Mouse (Mus musculus) heart, postnatal 4 days (tissue): ENCODE measurements around the gene Gm6176. TPM values are rescaled to one million over a fixed set of nuclear protein-coding genes. Genes with fewer than 3 reads are reported as not detected.
"Not testable (repeated sequence)": the region's sequence is repeated elsewhere in the genome, so short reads cannot be mapped to it uniquely, and the experiment has no call there.

Source experiments
- DNase-seq: peaks from one replicate; pipeline ENCODE4 v3.0.0; 2021
- total RNA-seq, 2 experiments: library from RNA; stranded (reverse); gene quantifications; 2 replicates each; pipeline ENCODE4 v1.2.3; 2021

Gm6176 gene
- total RNA-seq: not detected

DNA sequence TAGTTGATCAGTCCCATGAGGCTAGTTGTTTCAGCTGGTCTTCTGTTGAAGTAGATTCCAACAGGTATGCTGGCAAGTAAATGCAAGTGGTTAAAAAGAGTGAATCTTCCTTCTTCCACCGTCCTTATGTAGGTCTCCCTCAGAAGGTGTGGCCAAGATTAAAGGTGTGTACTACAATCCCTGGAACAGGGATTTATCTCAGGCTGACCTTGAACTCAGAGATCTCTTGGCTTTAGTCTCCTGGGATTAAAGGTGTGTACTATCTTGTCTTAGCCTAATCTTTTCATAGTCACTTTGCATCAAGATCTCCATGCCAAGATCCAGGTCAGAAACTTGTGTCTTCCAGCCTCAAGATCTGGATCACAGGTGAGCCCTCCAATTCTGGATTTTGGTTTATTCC is at the start of gene Gm6176:
Gene Gm6176 (minus strand): TSS at position 101 of the 400 bp plus-strand sequence.
- DNase-seq: not testable (repeated sequence)

DNA sequence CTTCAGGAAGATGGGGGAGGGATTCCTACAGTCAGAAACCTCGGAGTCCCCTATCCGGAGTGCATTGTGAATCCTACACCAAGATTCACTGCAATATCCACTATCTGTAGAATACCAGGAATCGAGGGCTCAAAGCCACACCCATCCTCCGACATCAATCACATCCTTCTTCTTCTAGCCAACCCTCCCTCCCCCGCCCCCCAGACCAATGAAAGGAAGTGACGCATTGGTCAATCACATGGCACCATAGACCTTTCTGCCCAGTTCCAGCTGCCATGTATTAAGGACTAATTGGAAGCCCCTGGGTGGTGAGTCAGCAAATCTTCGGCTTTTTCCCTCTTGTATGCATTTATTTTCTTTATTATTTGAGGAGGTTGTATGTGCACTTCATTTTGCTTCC is 12.7 kb upstream of the Gm6176 start, which contains the start of gene Vmn1r139:
Gene Vmn1r139 (plus strand): TSS at position 301 of the 400 bp plus-strand sequence.
- DNase-seq: not testable (repeated sequence)

DNA sequence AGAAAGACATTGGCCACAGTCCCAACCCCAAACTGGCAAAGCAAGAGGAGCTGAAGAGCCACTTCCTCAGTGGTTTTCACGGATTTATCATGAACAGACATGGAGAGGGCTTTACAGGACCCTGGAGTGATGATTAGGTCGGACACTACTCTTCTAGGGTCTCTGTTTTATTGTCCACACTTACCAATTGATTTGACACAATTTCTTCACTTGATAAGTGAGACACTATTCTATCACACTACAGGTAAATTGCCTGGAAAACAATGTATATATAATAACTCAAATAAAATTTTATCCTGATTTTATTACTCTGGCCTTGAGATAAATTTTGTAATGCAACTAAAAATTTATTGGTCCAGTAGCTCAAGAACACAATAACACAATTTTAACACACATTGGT is 27.3 kb downstream of the Gm6176 start, which contains the start of gene Vmn1r138:
Gene Vmn1r138 (minus strand): TSS at position 101 of the 400 bp plus-strand sequence.
- not testable (repeated sequence) for DNase-seq

Other genes starting within 250 kb of the Gm6176 start
- gene Vmn1r135, start 224.0 kb downstream of the Gm6176 start, total RNA-seq: not detected
- gene Gm5725, start 212.0 kb downstream of the Gm6176 start, total RNA-seq: not detected
- not detected for gene Gm5891, start 135.0 kb downstream of the Gm6176 start, total RNA-seq
- not detected for gene Vmn1r137, start 61.7 kb downstream of the Gm6176 start, total RNA-seq
- not detected for gene Vmn1r138, start 27.4 kb downstream of the Gm6176 start, total RNA-seq
- gene Vmn1r139, start 12.8 kb upstream of the Gm6176 start, total RNA-seq: not detected
- gene Gm16451, start 61.9 kb upstream of the Gm6176 start, total RNA-seq: not detected
- not detected for gene Gm10666, start 78.4 kb upstream of the Gm6176 start, total RNA-seq
- not detected for gene Vmn1r142, start 107.7 kb upstream of the Gm6176 start, total RNA-seq
- not detected for gene Vmn1r143, start 133.1 kb upstream of the Gm6176 start, total RNA-seq
- gene Gm8653, start 145.0 kb upstream of the Gm6176 start, total RNA-seq: not detected
- gene Gm8453, start 173.2 kb upstream of the Gm6176 start, total RNA-seq: not detected